Mouse (Mus musculus) hindbrain, embryonic 11.5 days (tissue): ENCODE measurements around the gene Fgf9. TPM values are rescaled to one million over a fixed set of nuclear protein-coding genes. Genes with fewer than 3 reads are reported as not detected.

Experiments used
- ATAC-seq: fragments of 200-750 bp; cut with Nextera tagmentation; 2 replicates; pipeline ENCODE4 v1.8.0; 2017; ENCODE audit warnings: mild to moderate bottlenecking, moderate TSS enrichment, moderate library complexity; ENCODE audit not compliant: low FRiP score
- DNase-seq: peaks from one replicate; pipeline ENCODE4 v3.0.0-alpha.2; 2015; ENCODE audit warnings: low spot score
- H3K27ac ChIP-seq: fragments of 300-500 bp; sonication (generic); 2 replicates; pipeline ENCODE4 v1.5.1; 2014; ENCODE audit warnings: mild to moderate bottlenecking, low read depth, low read length
- H3K27me3 ChIP-seq: fragments of 300-500 bp; sonication (generic); 2 replicates; pipeline ENCODE4 v1.6.1; 2014; ENCODE audit warnings: mild to moderate bottlenecking, low read length, moderate library complexity, mixed read lengths; ENCODE audit not compliant: control insufficient read depth, insufficient read depth
- H3K36me3 ChIP-seq: fragments of 300-500 bp; sonication (generic); 2 replicates; pipeline ENCODE4 v1.6.1; 2014; ENCODE audit warnings: mild to moderate bottlenecking, low read length, moderate library complexity, mixed read lengths; ENCODE audit not compliant: control insufficient read depth, insufficient read depth
- H3K4me1 ChIP-seq: fragments of 300-500 bp; sonication (generic); replicated peaks from 2 replicates; pipeline ENCODE4 v1.6.1; 2014; ENCODE audit warnings: low read length, mixed read lengths; ENCODE audit not compliant: control insufficient read depth, insufficient read depth
- H3K4me2 ChIP-seq: fragments of 300-500 bp; sonication (generic); replicated peaks from 2 replicates; pipeline ENCODE4 v1.6.1; 2014; ENCODE audit warnings: mild to moderate bottlenecking, low read depth, low read length
- H3K4me3 ChIP-seq: fragments of 300-500 bp; sonication (generic); 2 replicates; pipeline ENCODE4 v1.5.1; 2014; ENCODE audit warnings: low read depth, low read length
- H3K9ac ChIP-seq: fragments of 300-500 bp; sonication (generic); 2 replicates; pipeline ENCODE4 v1.6.1; 2014; ENCODE audit warnings: low read depth, low read length
- H3K9me3 ChIP-seq: fragments of 300-500 bp; sonication (generic); 2 replicates; pipeline ENCODE4 v1.6.1; 2016; ENCODE audit warnings: low read length; ENCODE audit not compliant: control insufficient read depth
- WGBS: fragments of 180-500 bp; shearing (Covaris S2); extraction: QIAGEN DNeasy Blood & Tissue Kit; methylation state at CpG from one replicate; pipeline ENCODE4 v1.1.7; 2014; 5-methylcytosine and 5-hydroxymethylcytosine counted together
- polyA plus RNA-seq: library from polyadenylated mRNA; unstranded; fragments of >200 nt; fragmentation: Nextera tagmentation; extraction: Ambion mirVana; gene quantifications from 2 replicates; pipeline ENCODE4 v1.2.1, GENCODE M21; 2014

Fgf9 gene
- polyA plus RNA-seq, 1 experiment from 2014 or later, result 4.7 TPM

DNA sequence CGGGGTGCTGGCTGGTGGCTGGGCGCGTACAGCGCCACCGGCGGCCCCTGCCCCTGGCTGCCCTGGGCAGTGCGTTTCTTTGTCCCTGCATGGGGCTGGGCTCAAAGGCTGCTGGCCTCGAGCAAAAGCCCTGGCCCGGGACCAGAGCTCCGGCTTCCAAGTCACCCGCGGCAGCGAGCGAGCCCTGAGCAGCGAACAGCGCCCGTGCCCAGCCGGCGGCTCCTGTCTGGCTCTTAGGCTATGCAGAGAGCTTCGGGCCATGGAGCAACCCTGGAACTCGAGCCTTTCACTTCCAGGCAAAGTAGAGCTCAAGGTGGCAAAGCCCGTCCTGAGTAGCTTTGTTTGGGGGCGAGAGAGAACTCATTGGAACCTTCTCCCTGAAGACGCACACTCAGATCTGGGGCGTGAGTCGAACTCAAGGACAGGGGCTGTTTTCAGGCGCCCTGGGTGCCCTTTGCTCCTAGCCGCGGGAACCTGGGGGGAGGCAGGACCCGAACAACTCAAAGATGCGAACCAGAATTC, 834 bp downstream of the Fgf9 start:
- Histone ChIP-seq H3K9ac (peak overlapping the region; percentile 68), H3K9me3 (no peaks in the 10 kb centered on the region), H3K4me1 (peaks cover 9% of the 10 kb centered on the region), H3K4me3 (peak overlapping the region; percentile 57), H3K4me2 (peak overlapping the region; percentile 96), H3K36me3 (no peaks in the 10 kb centered on the region), H3K27me3 (peaks cover 38% of the 10 kb centered on the region), H3K27ac (no peak overlapping the region)
- peak; percentile 73 for DNase-seq
- ATAC-seq, result peak; percentile 40; the same call in 1 of the 2 replicates
- WGBS, result 0% methylated on average over 30 of the region's 31 CpGs

DNA sequence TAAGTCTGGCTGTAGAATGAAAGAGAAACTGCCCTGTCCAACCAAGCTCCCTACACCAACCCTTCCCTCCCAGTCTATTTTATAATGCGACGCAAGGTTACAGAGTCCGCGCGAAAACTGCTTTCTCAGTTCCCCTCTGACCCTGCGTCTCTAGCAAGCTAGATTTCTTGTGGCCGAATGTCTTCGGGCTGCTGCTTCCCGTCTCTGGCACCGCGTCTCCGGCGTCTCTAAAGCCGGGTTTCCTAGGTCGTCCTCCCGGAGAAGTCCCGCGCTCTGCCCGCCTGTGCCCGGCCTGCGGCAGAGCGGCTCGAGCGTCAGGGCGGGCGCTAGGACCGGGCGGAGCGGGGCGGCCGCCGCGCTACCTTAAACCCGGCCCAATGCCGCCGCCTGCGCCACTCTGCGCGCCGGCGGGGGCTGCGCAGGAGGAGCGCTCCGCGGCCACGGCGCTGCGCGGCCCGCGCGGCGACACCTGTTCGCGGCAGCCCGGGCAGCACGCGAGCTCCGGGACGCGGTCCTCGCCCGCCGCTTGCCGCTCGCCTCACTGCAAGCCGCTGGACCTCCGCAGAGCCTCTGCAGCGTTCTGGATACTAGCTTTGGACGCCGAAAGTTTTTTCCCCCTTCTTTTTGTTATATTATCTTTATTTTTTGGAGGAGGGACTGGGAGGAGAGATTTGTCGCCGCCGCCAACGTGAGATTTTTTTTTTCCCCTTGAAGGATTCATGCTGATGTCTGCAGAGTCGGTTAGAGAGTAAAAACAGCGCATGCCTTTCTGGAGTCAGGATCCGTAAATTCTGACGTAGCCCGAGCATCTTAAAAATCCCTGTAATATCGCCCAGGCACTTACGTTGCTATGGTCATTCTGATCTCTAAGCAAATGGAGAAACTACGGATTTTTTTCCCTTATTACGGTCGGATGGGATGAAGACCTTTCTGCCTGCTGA, 1.8 kb downstream of the Fgf9 start:
- H3K36me3 ChIP-seq, result no peaks in the 10 kb centered on the region
- peak overlapping the region; percentile 96 for H3K4me2 ChIP-seq
- H3K9ac ChIP-seq, result peak overlapping the region; percentile 42; the same call in 1 of the 2 replicates
- peaks cover 46% of the 10 kb centered on the region for H3K27me3 ChIP-seq
- DNase-seq (peak; percentile 90), ATAC-seq (peak; percentile 75)
- peaks cover 11% of the 10 kb centered on the region for H3K4me1 ChIP-seq
- no peak overlapping the region for H3K27ac ChIP-seq
- WGBS, result under 1% methylated on average over 85 of the region's 85 CpGs
- no peaks in the 10 kb centered on the region for H3K9me3 ChIP-seq
- peak overlapping the region; percentile 57 for H3K4me3 ChIP-seq

- Histone ChIP-seq H3K9ac (no peak overlapping the region), H3K36me3 (no peaks in the 10 kb centered on the region), H3K27ac (no peak overlapping the region), H3K4me2 (peak overlapping the region; percentile 96), H3K27me3 (peaks cover 55% of the 10 kb centered on the region), H3K9me3 (no peaks in the 10 kb centered on the region), H3K4me3 (peak overlapping the region; percentile 57), H3K4me1 (peaks cover 11% of the 10 kb centered on the region)
- ATAC-seq, result no peak
- under 1% methylated on average over 29 of the region's 29 CpGs for WGBS
- DNase-seq, result peak; percentile 67
These were observed 2.6 kb downstream of the Fgf9 start for GRCm38 (mm10) chr14:58072771-58073501.

DNA sequence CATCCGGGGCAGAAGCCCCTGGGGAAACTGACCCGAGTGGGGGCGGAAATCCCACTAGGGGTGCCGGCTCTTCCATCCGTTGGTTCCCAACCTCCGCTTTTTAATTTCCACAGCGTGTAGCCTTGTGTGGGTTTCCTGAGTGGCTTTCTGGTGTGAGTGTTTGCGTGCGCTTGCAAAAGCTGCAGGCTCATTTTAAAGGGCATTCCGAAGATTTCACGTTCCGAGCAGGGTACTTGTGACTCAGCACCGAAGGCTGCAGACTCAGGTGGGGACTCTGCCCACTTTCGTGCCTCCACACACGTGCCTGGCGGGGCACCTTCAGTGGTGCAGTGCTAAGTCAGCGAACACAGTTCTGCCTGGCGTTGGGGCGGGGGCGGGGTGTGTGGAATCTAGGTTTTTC, 3.6 kb downstream of the Fgf9 start:
- H3K4me1 ChIP-seq, result peaks cover 11% of the 10 kb centered on the region
- peaks cover 59% of the 10 kb centered on the region for H3K27me3 ChIP-seq
- peak overlapping the region; percentile 57 for H3K4me3 ChIP-seq
- ATAC-seq (no peak), DNase-seq (peak; percentile 41)
- no peaks in the 10 kb centered on the region for H3K9me3 ChIP-seq
- WGBS, result 0% methylated on average over 20 of the region's 20 CpGs
- H3K9ac ChIP-seq, result no peak overlapping the region
- H3K36me3 ChIP-seq, result no peaks in the 10 kb centered on the region
- H3K27ac ChIP-seq, result no peak overlapping the region
- peak overlapping the region; percentile 35 for H3K4me2 ChIP-seq

DNA sequence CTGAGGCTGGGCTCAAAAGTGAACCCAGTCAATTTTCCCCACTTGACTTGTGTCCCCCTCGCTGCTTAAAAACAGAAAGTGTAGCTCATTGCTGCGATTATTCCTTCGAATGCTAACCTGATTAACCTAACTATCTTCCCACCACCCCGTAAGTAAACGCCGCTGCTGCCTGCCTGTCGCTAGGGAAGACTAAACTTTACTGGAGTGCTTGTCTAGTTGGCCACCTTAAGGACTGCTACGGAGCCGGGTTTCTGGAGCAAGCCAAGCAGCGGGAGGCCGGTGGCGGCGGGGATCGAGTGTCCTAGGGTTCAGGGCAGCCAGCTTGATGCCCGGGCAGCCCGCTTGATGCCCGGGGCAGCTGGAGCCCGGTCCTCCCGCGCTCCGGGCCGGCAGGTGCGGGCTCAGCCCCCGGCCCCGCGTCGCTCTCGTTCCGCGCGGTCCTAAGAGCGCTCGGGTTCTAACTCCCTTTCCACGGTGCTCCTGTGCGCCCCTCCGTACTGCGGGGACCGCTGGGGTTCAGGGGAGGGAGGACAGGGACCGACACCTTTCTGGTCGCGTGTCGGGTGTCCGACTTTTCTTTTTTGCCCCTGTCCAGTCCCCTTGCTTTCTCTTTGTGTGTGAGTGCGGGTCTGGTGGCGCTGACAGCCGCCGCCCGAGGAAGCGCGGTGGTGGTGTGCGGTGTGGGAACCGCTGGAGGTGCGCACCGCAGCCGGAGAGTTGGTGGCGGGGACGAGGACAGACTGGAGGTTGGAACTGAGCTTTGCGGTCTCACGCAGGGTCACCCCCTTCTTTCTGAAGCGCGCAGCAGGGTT, 4.5 kb downstream of the Fgf9 start:
- DNase-seq (peak; percentile 76), ATAC-seq (peak; percentile 38)
- Histone ChIP-seq H3K4me3 (peak overlapping the region; percentile 57), H3K4me2 (peak overlapping the region; percentile 84), H3K4me1 (peaks cover 11% of the 10 kb centered on the region), H3K27me3 (peaks cover 57% of the 10 kb centered on the region), H3K36me3 (no peaks in the 10 kb centered on the region), H3K9ac (peak overlapping the region; percentile 64), H3K27ac (peak overlapping the region; percentile 77), H3K9me3 (no peaks in the 10 kb centered on the region)
- under 1% methylated on average over 61 of the region's 61 CpGs for WGBS

DNA sequence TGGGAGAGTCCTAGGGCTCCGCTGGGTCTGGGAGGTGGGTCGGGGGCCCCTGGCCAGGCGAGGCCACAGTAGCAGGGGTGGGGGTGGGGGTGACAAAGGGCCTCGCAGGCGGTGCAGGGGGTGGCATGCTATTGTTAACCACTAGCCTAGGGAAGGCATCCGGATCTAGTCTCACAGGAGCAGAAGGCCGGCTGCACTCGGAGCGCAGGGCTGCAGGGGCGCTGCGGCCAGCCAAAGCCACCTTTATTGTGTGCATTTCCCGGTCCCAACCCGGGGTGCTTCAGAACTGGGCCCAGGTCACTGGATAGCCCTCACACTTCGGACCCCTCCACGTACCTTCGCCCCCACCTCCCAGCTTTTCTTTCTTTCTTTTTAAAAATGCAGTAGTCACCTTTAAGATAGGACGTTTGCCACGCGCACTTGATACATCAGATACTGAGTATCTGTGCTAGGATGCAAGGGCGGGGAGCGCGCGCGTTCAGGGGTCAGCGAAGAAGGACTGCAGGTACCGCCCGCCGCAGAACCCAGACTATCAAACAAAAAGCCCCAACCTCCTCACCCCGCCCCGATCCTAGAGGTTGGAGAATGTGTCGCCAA, 5.2 kb downstream of the Fgf9 start:
- WGBS, result 2% methylated on average over 29 of the region's 31 CpGs
- Histone ChIP-seq H3K36me3 (no peaks in the 10 kb centered on the region), H3K4me3 (peak overlapping the region; percentile 57), H3K9ac (peak overlapping the region; percentile 64), H3K4me2 (peak overlapping the region; percentile 84), H3K27me3 (peaks cover 56% of the 10 kb centered on the region), H3K9me3 (no peaks in the 10 kb centered on the region), H3K27ac (peak overlapping the region; percentile 77), H3K4me1 (peaks cover 11% of the 10 kb centered on the region)
- ATAC-seq (peak; percentile 49), DNase-seq (peak; percentile 64)

- H3K27me3 ChIP-seq, result peaks cover 56% of the 10 kb centered on the region
- 0% methylated on average over 29 of the region's 40 CpGs for WGBS
- no peaks in the 10 kb centered on the region for H3K9me3 ChIP-seq
- H3K4me1 ChIP-seq, result peaks cover 11% of the 10 kb centered on the region
- peak overlapping the region; percentile 77 for H3K27ac ChIP-seq
- peak overlapping the region; percentile 84 for H3K4me2 ChIP-seq
- H3K36me3 ChIP-seq, result no peaks in the 10 kb centered on the region
- peak overlapping the region; percentile 57 for H3K4me3 ChIP-seq
- H3K9ac ChIP-seq, result peak overlapping the region; percentile 64
- ATAC-seq (peak; percentile 63), DNase-seq (peak; percentile 87)
These were observed 5.7 kb downstream of the Fgf9 start for GRCm38 (mm10) chr14:58076030-58076521.
